Mouse (Mus musculus) adrenal gland, postnatal 14 days (tissue): ENCODE results near the gene Rps6kb1. TPM values are rescaled to one million over a fixed set of nuclear protein-coding genes. Genes with fewer than 3 reads are reported as not detected.

Experiments
- DNase-seq: peaks from one replicate; pipeline ENCODE4 v3.0.0; 2021; ENCODE audit warnings: mixed read lengths
- long read RNA-seq, 2 experiments: library from polyadenylated mRNA; stranded (forward); transcript quantifications; one replicate each; pipeline ENCODE4 v2.0.0; 2021
- total RNA-seq: library from RNA; stranded (reverse); gene quantifications from 2 replicates; pipeline ENCODE4 v1.2.3, GENCODE M21; 2021

Gene Rps6kb1
- 39.4 and 45.2 TPM in 2 replicates for total RNA-seq
- long read RNA-seq, experiment 1, full-length matches to known transcripts = 39 of 58 reads
- long read RNA-seq, experiment 1, partial matches to known transcripts = 5 of 58 reads
- long read RNA-seq, experiment 1, other reads (novel, unspliced or antisense) = 14 of 58 reads
- long read RNA-seq, experiment 2, full-length matches to known transcripts = 28 of 40 reads
- long read RNA-seq, experiment 2, partial matches to known transcripts = 1 of 40 reads
- long read RNA-seq, experiment 2, other reads (novel, unspliced or antisense) = 11 of 40 reads

GRCm38 (mm10) chr11:86544639-86545299 is at the start of gene Rps6kb1, which contains the start of gene Tubd1:
TSS of gene Rps6kb1 (minus strand) at chr11:86544805.
TSS of gene Tubd1 (plus strand) at chr11:86544991.
- peak; percentile 100 for DNase-seq

GRCm38 (mm10) chr11:86593443-86593842 is 48.8 kb upstream of the Rps6kb1 start:
- DNase-seq = no peak

- no peak for DNase-seq
Observed at GRCm38 (mm10) chr11:86592993-86593392, 48.4 kb upstream of the Rps6kb1 start.

GRCm38 (mm10) chr11:86591931-86592616 is 47.5 kb upstream of the Rps6kb1 start:
- no peak for DNase-seq

- DNase-seq = no peak
Observed at GRCm38 (mm10) chr11:86591301-86591845, 46.8 kb upstream of the Rps6kb1 start.

GRCm38 (mm10) chr11:86590579-86590978 is 46.0 kb upstream of the Rps6kb1 start:
- no peak for DNase-seq

- DNase-seq = no peak
Observed at GRCm38 (mm10) chr11:86590066-86590465, 45.5 kb upstream of the Rps6kb1 start.

GRCm38 (mm10) chr11:86588583-86589298 is 44.1 kb upstream of the Rps6kb1 start:
- DNase-seq = no peak

GRCm38 (mm10) chr11:86587830-86588229 is 43.2 kb upstream of the Rps6kb1 start:
- no peak for DNase-seq

- DNase-seq = peak; percentile 60
Observed at GRCm38 (mm10) chr11:86586868-86587792, 42.5 kb upstream of the Rps6kb1 start.

- DNase-seq = peak; percentile 34
Observed at GRCm38 (mm10) chr11:86586177-86586867, 41.7 kb upstream of the Rps6kb1 start.

- DNase-seq = no peak
Observed at GRCm38 (mm10) chr11:86585598-86585984, 41.0 kb upstream of the Rps6kb1 start.

- no peak for DNase-seq
Observed at GRCm38 (mm10) chr11:86584898-86585597, 40.4 kb upstream of the Rps6kb1 start.

- DNase-seq = no peak
Observed at GRCm38 (mm10) chr11:86583990-86584897, 39.6 kb upstream of the Rps6kb1 start.

- no peak for DNase-seq
Observed at GRCm38 (mm10) chr11:86583313-86583825, 38.8 kb upstream of the Rps6kb1 start.

- no peak for DNase-seq
Observed at GRCm38 (mm10) chr11:86582543-86583260, 38.1 kb upstream of the Rps6kb1 start.

- DNase-seq = no peak
Observed at GRCm38 (mm10) chr11:86581943-86582542, 37.4 kb upstream of the Rps6kb1 start.
